Mouse (Mus musculus) ES-Bruce4 (cell line): Measurements from ENCODE around the gene Nr5a1. TPM values are rescaled to one million over a fixed set of nuclear protein-coding genes. Genes with fewer than 3 reads are reported as not detected.

Experiments
- H3K27ac ChIP-seq: 2 replicates; pipeline ENCODE4 v1.5.1; 2012; ENCODE audit warnings: low read length, inconsistent platforms; ENCODE audit not compliant: insufficient read depth
- H3K27me3 ChIP-seq: 2 replicates; pipeline ENCODE4 v1.6.1; 2012; ENCODE audit warnings: mild to moderate bottlenecking, low read length, inconsistent platforms; ENCODE audit not compliant: control insufficient read depth, poor library complexity, insufficient read depth, severe bottlenecking
- H3K36me3 ChIP-seq: 2 replicates; pipeline ENCODE4 v1.6.1; 2012; ENCODE audit warnings: inconsistent platforms, mild to moderate bottlenecking, low read length, moderate library complexity; ENCODE audit not compliant: control insufficient read depth, poor library complexity, insufficient read depth, severe bottlenecking
- H3K4me1 ChIP-seq: one replicate; pipeline ENCODE4 v1.8.1; 2011; ENCODE audit warnings: low read length; ENCODE audit not compliant: control insufficient read depth, insufficient read depth
- H3K4me3 ChIP-seq: 2 replicates; pipeline ENCODE4 v1.5.1; 2011; ENCODE audit warnings: low read depth, mild to moderate bottlenecking, low read length
- H3K9ac ChIP-seq: 2 replicates; pipeline ENCODE4 v1.6.1; 2012; ENCODE audit warnings: low read depth, mild to moderate bottlenecking, inconsistent platforms; ENCODE audit not compliant: poor library complexity, severe bottlenecking
- H3K9me3 ChIP-seq: replicated peaks from 2 replicates; pipeline ENCODE4 v1.6.1; 2012; ENCODE audit warnings: mild to moderate bottlenecking, low read length, inconsistent platforms; ENCODE audit not compliant: control insufficient read depth, poor library complexity, insufficient read depth, severe bottlenecking
- CTCF ChIP-seq: IDR thresholded peaks from one replicate; pipeline ENCODE4 v1.8.1; 2011; ENCODE audit warnings: low read depth, low read length
- EP300 ChIP-seq: IDR thresholded peaks from 2 replicates; pipeline ENCODE4 v1.6.1; 2011; ENCODE audit warnings: low read depth, low read length; ENCODE audit not compliant: insufficient read depth
- POLR2A ChIP-seq: IDR thresholded peaks from one replicate; pipeline ENCODE4 v1.8.1; 2011; ENCODE audit warnings: low read length; ENCODE audit not compliant: insufficient read depth
- polyA plus RNA-seq: library from polyadenylated mRNA; stranded (reverse); fragments of >200 nt; gene quantifications from 2 replicates; pipeline ENCODE4 v1.2.4, GENCODE M21; 2011; ENCODE audit warnings: low read depth; ENCODE audit not compliant: missing spikeins, insufficient read depth, insufficient read length

Nr5a1 gene
- polyA plus RNA-seq: not detected in 2 replicates

GRCm38 (mm10) chr2:38714324-38714723 lies at the start of gene Nr5a1:
Gene Nr5a1, minus strand, starts transcription at chr2:38714542.
- TF ChIP-seq CTCF: no peak
- no peak for TF ChIP-seq POLR2A
- no peak for TF ChIP-seq EP300
- no peak within 1 kb of the TSS for H3K9ac ChIP-seq
- peaks cover 21% of the 10 kb centered on the region for H3K27me3 ChIP-seq
- H3K36me3 ChIP-seq: no peaks in the 10 kb centered on the region
- no peak within 1 kb of the TSS for H3K4me3 ChIP-seq
- H3K27ac ChIP-seq: no peak within 1 kb of the TSS
- H3K4me1 ChIP-seq: no peaks in the 10 kb centered on the region
- H3K9me3 ChIP-seq: no peaks in the 10 kb centered on the region

- TF ChIP-seq EP300: no peak
- no peak for TF ChIP-seq CTCF
- TF ChIP-seq POLR2A: no peak
These were observed 25.5 kb upstream of the Nr5a1 start for GRCm38 (mm10) chr2:38739847-38740246.

GRCm38 (mm10) chr2:38739410-38739809 lies 25.1 kb upstream of the Nr5a1 start:
- Histone ChIP-seq H3K27me3 (no peaks in the 10 kb centered on the region), H3K36me3 (peaks cover 2% of the 10 kb centered on the region), H3K4me3 (no peak overlapping the region), H3K9me3 (no peaks in the 10 kb centered on the region), H3K4me1 (no peaks in the 10 kb centered on the region), H3K9ac (no peak overlapping the region), H3K27ac (no peak overlapping the region)
- TF ChIP-seq CTCF (peak; percentile 87), POLR2A (no peak)

More at GRCm38 (mm10) chr2:38739847-38740246, 25.5 kb upstream of the Nr5a1 start:
- Histone ChIP-seq H3K9ac (no peak overlapping the region), H3K9me3 (no peaks in the 10 kb centered on the region), H3K27me3 (no peaks in the 10 kb centered on the region), H3K4me1 (no peaks in the 10 kb centered on the region), H3K4me3 (no peak overlapping the region), H3K36me3 (peaks cover 2% of the 10 kb centered on the region), H3K27ac (no peak overlapping the region)

- H3K4me3 ChIP-seq: no peak overlapping the region
- peaks cover 2% of the 10 kb centered on the region for H3K36me3 ChIP-seq
- H3K27me3 ChIP-seq: no peaks in the 10 kb centered on the region
- H3K9ac ChIP-seq: no peak overlapping the region
- no peaks in the 10 kb centered on the region for H3K9me3 ChIP-seq
- H3K4me1 ChIP-seq: no peaks in the 10 kb centered on the region
- no peak overlapping the region for H3K27ac ChIP-seq
- no peak for TF ChIP-seq EP300
- no peak for TF ChIP-seq CTCF
- TF ChIP-seq POLR2A: no peak
These were observed 24.4 kb upstream of the Nr5a1 start for GRCm38 (mm10) chr2:38738601-38739301.

- no peak overlapping the region for H3K27ac ChIP-seq
- no peak overlapping the region for H3K9ac ChIP-seq
- H3K4me3 ChIP-seq: no peak overlapping the region
- H3K4me1 ChIP-seq: no peaks in the 10 kb centered on the region
- H3K27me3 ChIP-seq: no peaks in the 10 kb centered on the region
- 0 out of 2 replicates have a peak, but pooled peaks cover 3% of the 10 kb centered on the region for H3K36me3 ChIP-seq
- H3K9me3 ChIP-seq: no peaks in the 10 kb centered on the region
- TF ChIP-seq CTCF (no peak), EP300 (no peak), POLR2A (no peak)
These were observed 21.4 kb upstream of the Nr5a1 start for GRCm38 (mm10) chr2:38735740-38736139.

GRCm38 (mm10) chr2:38734721-38735120 lies 20.4 kb upstream of the Nr5a1 start:
- Histone ChIP-seq H3K36me3 (0 out of 2 replicates have a peak, but pooled peaks cover 4% of the 10 kb centered on the region), H3K4me1 (no peaks in the 10 kb centered on the region), H3K9me3 (no peaks in the 10 kb centered on the region), H3K4me3 (no peak overlapping the region), H3K27me3 (no peaks in the 10 kb centered on the region), H3K9ac (no peak overlapping the region), H3K27ac (no peak overlapping the region)
- TF ChIP-seq EP300 (no peak), POLR2A (no peak), CTCF (no peak)
